Mouse (Mus musculus) cerebellum, adult 9-11 months (tissue): Measurements from ENCODE around the gene Btbd11.
"Not testable (repeated sequence)": the region's sequence is repeated elsewhere in the genome, so short reads cannot be mapped to it uniquely, and the experiment has no call there.

Source experiments
- DNase-seq: peaks from one replicate; pipeline ENCODE4 v3.0.0; 2022

Btbd11 gene

DNA sequence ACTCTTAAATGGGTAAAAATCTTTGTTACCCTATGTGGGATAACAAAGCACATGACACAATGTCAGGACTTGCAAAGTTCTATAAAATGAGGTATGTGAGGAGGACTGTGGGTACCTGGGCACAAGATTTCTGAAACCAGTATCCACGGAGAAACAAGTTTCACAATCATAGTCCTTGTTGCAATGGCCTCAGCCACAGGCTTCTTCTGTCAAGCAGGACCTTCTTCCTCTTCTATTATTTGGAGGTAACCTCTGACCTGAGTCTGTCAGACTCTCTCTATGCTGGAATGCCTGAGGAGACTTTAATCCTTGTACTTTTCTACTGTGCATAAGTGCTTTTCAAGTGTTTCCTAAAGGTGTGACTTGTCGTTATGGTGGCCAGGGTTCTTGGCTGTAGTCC lies 307.8 kb downstream of the Btbd11 start:
- not testable (repeated sequence) for DNase-seq

DNA sequence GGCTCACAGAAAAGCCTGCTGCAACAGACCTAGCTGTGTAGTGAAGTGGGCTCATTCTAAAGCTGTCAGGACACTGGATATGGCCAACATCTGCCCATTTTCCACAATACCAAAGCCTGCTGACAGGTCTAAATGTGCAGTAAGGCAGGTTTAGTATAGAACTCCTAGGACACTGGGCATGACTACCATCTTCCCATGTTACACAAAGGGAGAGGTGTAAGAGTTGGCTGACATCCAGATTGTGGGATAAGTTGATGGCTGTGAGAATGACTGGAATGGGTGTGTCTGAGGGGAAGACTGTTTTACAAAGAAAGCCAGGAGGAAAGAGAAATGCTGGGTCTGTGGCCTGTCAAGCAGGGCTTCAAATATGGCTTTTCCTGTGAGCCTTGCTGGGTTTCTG lies 313.1 kb downstream of the Btbd11 start:
- no peak for DNase-seq

DNA sequence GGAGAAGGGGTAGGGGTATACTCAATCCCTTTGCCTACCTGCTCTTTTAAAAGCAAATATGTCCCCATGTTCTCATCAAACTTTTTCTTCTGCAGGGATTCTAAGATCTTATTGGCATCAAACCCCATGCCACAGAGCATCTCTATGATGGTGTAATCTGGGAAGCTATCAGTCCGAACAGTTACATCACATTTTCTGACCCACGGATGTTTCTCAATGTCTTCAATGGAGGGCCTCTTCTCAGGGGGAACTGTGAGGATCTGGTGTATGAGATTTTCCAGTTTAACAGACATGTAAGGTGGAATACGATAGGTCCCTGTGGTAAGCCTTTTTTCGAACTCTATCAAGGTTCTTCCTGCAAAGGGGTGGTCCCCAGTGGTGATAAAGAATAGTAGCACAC lies 323.2 kb downstream of the Btbd11 start:
- not testable (repeated sequence) for DNase-seq
